Comparison of ENCODE assay signal across 8 mouse cellular contexts in the genomic region with DNA sequence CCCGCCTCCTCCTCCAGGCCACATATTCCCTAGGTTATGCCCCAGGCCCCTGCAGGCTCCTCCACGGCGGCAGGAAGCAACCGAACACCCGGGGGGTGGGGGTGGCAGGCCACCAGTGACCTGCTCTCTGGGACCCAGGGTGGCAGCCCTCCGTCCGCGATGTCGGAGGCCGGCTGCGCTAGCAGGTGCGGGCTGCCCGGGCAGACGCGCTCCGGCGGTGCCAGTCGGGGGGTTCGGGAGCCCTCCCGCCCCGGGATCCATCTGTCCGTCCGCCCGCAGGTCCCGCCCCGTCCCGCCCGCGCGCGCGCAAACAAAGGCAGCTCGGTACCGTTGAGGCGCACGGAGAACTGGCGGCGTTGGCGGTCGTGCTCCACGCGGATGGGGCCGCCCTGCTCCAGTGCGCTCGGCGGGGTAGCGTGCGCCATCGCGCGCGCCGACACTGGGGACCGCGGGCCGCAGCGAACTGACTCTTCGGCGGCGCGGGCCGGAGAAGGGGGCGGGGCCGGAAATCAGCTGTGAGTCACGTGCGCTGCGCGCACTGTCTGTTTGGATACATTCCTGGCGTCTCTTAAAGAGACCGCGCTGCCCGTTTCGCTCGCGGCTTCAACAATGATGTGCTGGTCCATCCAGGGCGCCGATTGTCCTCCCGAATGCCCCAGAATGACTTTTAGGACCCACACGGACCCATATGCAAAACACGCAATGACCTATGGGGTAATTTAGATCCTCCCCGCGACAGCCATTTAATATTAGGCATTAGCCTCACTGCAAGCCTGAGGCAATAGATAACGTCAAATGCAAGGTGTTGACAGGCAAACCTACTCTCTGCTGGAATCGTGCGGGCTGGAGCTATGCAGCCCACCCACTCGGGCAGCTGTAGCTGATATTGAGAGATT. TPM values are rescaled to one million over a fixed set of nuclear protein-coding genes. Genes with fewer than 3 reads are reported as not detected.
DNase-seq lines count a peak whose midpoint lies in the region; ATAC-seq and TF ChIP-seq lines count a peak whose summit lies in the region.

No protein-coding gene starts in this region.

- peak overlapping the region; percentile 61 to 73 for H3K4me3 ChIP-seq in MEL (ENCODE audit: control insufficient read depth in 1 of 2, insufficient read depth in 1 of 2, low read depth in 2 of 2, low read length in 2 of 2)
- peak overlapping the region; percentile 93 for H3K4me3 ChIP-seq in forebrain, postnatal 0 days (ENCODE audit: low read depth, low read length)
- peak overlapping the region; percentile 87 for H3K4me3 ChIP-seq in lung, embryonic 14.5 days (ENCODE audit: low read depth, low read length)

- TF ChIP-seq CTCF in MEL (IDR thresholded peaks at IDR 0.05 in 2 of 3, conservative IDR thresholded peaks at IDR 0.05 in 1 of 3; ENCODE audit: control insufficient read depth in 1 of 3, insufficient read depth in 1 of 3, low read depth in 2 of 3, low read length in 3 of 3, poor library complexity in 1 of 3, severe bottlenecking in 1 of 3) = no peak
- TF ChIP-seq CTCF in forebrain, postnatal 0 days (IDR thresholded peaks at IDR 0.05; ENCODE audit: low read depth) = no peak
- no peak for TF ChIP-seq CTCF in lung, embryonic 14.5 days (IDR thresholded peaks at IDR 0.05; ENCODE audit: low read depth)

- no peaks in the 10 kb centered on the region for H3K27me3 ChIP-seq in MEL (ENCODE audit: control insufficient read depth in 1 of 2, insufficient read depth in 2 of 2, low read length in 2 of 2)
- no peaks in the 10 kb centered on the region for H3K27me3 ChIP-seq in forebrain, postnatal 0 days (ENCODE audit: insufficient read depth, low read length)
- H3K27me3 ChIP-seq in lung, embryonic 14.5 days (ENCODE audit: insufficient read depth, low read length) = no peaks in the 10 kb centered on the region

- WGBS in forebrain, postnatal 0 days = 2% methylated on average over 84 of the region's 86 CpGs
- WGBS in lung, embryonic 14.5 days = under 1% methylated on average over 86 of the region's 86 CpGs

- H3K9me3 ChIP-seq in MEL (replicated peaks; ENCODE audit: insufficient read depth, low read length) = no peaks in the 10 kb centered on the region
- H3K9me3 ChIP-seq in forebrain, postnatal 0 days (ENCODE audit: low read length) = no peaks in the 10 kb centered on the region
- H3K9me3 ChIP-seq in lung, embryonic 14.5 days (ENCODE audit: low read depth, low read length) = no peaks in the 10 kb centered on the region

- peaks cover 7 to 21% of the 10 kb centered on the region in 2 experiments for H3K4me1 ChIP-seq in MEL (ENCODE audit: control insufficient read depth in 1 of 2, insufficient read depth in 2 of 2, low read length in 2 of 2)
- H3K4me1 ChIP-seq in forebrain, postnatal 0 days (ENCODE audit: insufficient read depth) = peaks cover 12% of the 10 kb centered on the region
- peaks cover 11% of the 10 kb centered on the region for H3K4me1 ChIP-seq in lung, embryonic 14.5 days (ENCODE audit: insufficient read depth)

- ATAC-seq in forebrain, postnatal 0 days = peak; percentile 96
- peak; percentile 90 for ATAC-seq in lung, embryonic 14.5 days (ENCODE audit: insufficient read depth)
- peak; percentile 86 for ATAC-seq in neutrophil, adult 5-6 weeks (ENCODE audit: extremely low read depth, insufficient number of reproducible peaks, low FRiP score, poor library complexity, severe bottlenecking)

- H3K79me2 ChIP-seq in MEL (ENCODE audit: control insufficient read depth, insufficient read depth, low read length, poor library complexity) = peaks cover 5% of the 10 kb centered on the region; the same call in 1 of the 2 replicates

- TF ChIP-seq POLR2A in MEL (IDR thresholded peaks at IDR 0.05; ENCODE audit: control insufficient read depth in 1 of 2, insufficient read depth in 1 of 2, low read depth in 1 of 2, low read length in 2 of 2, poor library complexity in 1 of 2) = peak; percentile 65 to 80; a peak in 3 of 4 replicates

- DNase-seq in MEL (ENCODE audit: low read depth, low spot score) = peak; percentile 94
- peak; percentile 91 to 95 for DNase-seq in cerebellum, adult 18-20 months
- peak; percentile 94 for DNase-seq in forebrain, postnatal 0 days
- DNase-seq in heart, postnatal 4 days = peak; percentile 94
- DNase-seq in layer of hippocampus, adult 8-10 months (ENCODE audit: low spot score in 2 of 2) = peak; percentile 85 to 89
- DNase-seq in lung, embryonic 14.5 days = peak; percentile 97
- peak; percentile 89 for DNase-seq in testis, postnatal 14 days (ENCODE audit: low spot score)

- TF ChIP-seq RAD21 in MEL (IDR thresholded peaks at IDR 0.05; ENCODE audit: low read depth, low read length) = no peak

- H3K9ac ChIP-seq in MEL (ENCODE audit: control insufficient read depth, low read depth, low read length, poor library complexity, severe bottlenecking) = peak overlapping the region; percentile 80
- peak overlapping the region; percentile 84 for H3K9ac ChIP-seq in forebrain, postnatal 0 days
- peak overlapping the region; percentile 79 for H3K9ac ChIP-seq in lung, embryonic 14.5 days

- H3K4me2 ChIP-seq in forebrain, postnatal 0 days (ENCODE audit: low read depth) = peak overlapping the region; percentile 78
- H3K4me2 ChIP-seq in lung, embryonic 14.5 days = peak overlapping the region; percentile 91

- peaks cover 0 to 13% of the 10 kb centered on the region in 2 experiments; a peak in 2 of 4 replicates for H3K36me3 ChIP-seq in MEL (ENCODE audit: control insufficient read depth in 1 of 2, insufficient read depth in 2 of 2, low read length in 2 of 2)
- no peaks in the 10 kb centered on the region for H3K36me3 ChIP-seq in forebrain, postnatal 0 days (ENCODE audit: insufficient read depth)
- no peaks in the 10 kb centered on the region for H3K36me3 ChIP-seq in lung, embryonic 14.5 days (ENCODE audit: insufficient read depth)

- peak in 1 of 2 experiments; percentile 42; a peak in 1 of 4 replicates for TF ChIP-seq EP300 in MEL (IDR thresholded peaks at IDR 0.05; ENCODE audit: low read depth in 1 of 2, low read length in 2 of 2)

- peak overlapping the region; percentile 52 for H3K27ac ChIP-seq in MEL (ENCODE audit: control insufficient read depth, low read depth, low read length)
- peak overlapping the region; percentile 90 for H3K27ac ChIP-seq in forebrain, postnatal 0 days (ENCODE audit: low read depth, low read length)
- H3K27ac ChIP-seq in lung, embryonic 14.5 days (ENCODE audit: low read depth) = peak overlapping the region; percentile 52

TF ChIP-seq in MEL, 35 proteins besides CTCF, POLR2A, EP300 and RAD21 (continues in another document):
- peak; percentile 94 for TF ChIP-seq BHLHE40 (IDR thresholded peaks at IDR 0.05; ENCODE audit: borderline replicate concordance, low read depth, low read length)
- peak; percentile 96 for TF ChIP-seq MAX (IDR thresholded peaks at IDR 0.05; ENCODE audit: low read length)
- no peak for TF ChIP-seq POLR2AphosphoS2 (IDR thresholded peaks at IDR 0.05; ENCODE audit: low read length)
- peak; percentile 68 for TF ChIP-seq NELFE (IDR thresholded peaks at IDR 0.05; ENCODE audit: low read depth, low read length)
- TF ChIP-seq MEF2A (IDR thresholded peaks at IDR 0.05; ENCODE audit: extremely low read depth, insufficient replicate concordance, low read depth, low read length, poor library complexity, severe bottlenecking) = no peak
- TF ChIP-seq UBTF (IDR thresholded peaks at IDR 0.05; ENCODE audit: borderline replicate concordance, insufficient read depth, low read depth, low read length) = 0 out of 2 replicates have a peak, but pooled peaks have one; percentile 54
- no peak for TF ChIP-seq MAFK (IDR thresholded peaks at IDR 0.05; ENCODE audit: borderline replicate concordance, low read depth, low read length)
- peak; percentile 84 to 94 for TF ChIP-seq USF2 (IDR thresholded peaks at IDR 0.05; ENCODE audit: borderline replicate concordance in 1 of 2, insufficient read depth in 1 of 2, low read depth in 1 of 2, low read length in 2 of 2)
- TF ChIP-seq ZNF384 (IDR thresholded peaks at IDR 0.05; ENCODE audit: low read depth, low read length) = no peak
- TF ChIP-seq TCF12 (IDR thresholded peaks at IDR 0.05; ENCODE audit: low read depth, low read length) = peak; percentile 9; the same call in 1 of the 2 replicates
- TF ChIP-seq TAL1 (IDR thresholded peaks at IDR 0.05; ENCODE audit: low read length) = peak; percentile 86
- no peak for TF ChIP-seq JUND (IDR thresholded peaks at IDR 0.05; ENCODE audit: low read depth, low read length)

RNA-seq across cellular contexts. Expression of a gene that starts 1.0 kb away (rescaled TPM):
- 3.0 and 3.9 TPM in 2 replicates for total RNA-seq in MEL (2012; rRNA removed)
- 10 to 100 TPM in 1 of 2 experiments, not detected in 1; 10.9 TPM for polyA plus RNA-seq in MEL (2012; ENCODE audit: insufficient read depth in 1 of 2, insufficient read length in 2 of 2, low read depth in 1 of 2, low replicate concordance in 2 of 2, missing spikeins in 1 of 2)
- 19.2 and 29.7 TPM in 2 replicates for total RNA-seq in forebrain, postnatal 0 days (2014; rRNA removed)
- polyA plus RNA-seq in forebrain, postnatal 0 days (2015; fragmentation: Nextera tagmentation; extraction: Ambion mirVana) = 17.2 and 18.1 TPM in 2 replicates
- 10 to 100 TPM; 24.4 to 27.6 TPM for total RNA-seq in heart, postnatal 4 days (2021)
- 10 to 100 TPM in 3 of 4 experiments, 1 to 10 TPM in 1; 9.4 to 16.6 (median 13.1) TPM for total RNA-seq in layer of hippocampus, adult 8-10 months (2022)
- polyA plus RNA-seq in lung, embryonic 14.5 days (2014; fragmentation: Nextera tagmentation; extraction: Ambion mirVana) = 19.1 and 24.5 TPM in 2 replicates
- total RNA-seq in neutrophil, adult 5-6 weeks (2017) = 6.4 and 6.5 TPM in 2 replicates

RNA-seq across cellular contexts. Expression of a gene that starts 18.3 kb away (rescaled TPM):
- total RNA-seq in MEL (2012; rRNA removed) = 69.2 and 73.2 TPM in 2 replicates
- polyA plus RNA-seq in MEL (2012; ENCODE audit: insufficient read depth in 1 of 2, insufficient read length in 2 of 2, low read depth in 1 of 2, low replicate concordance in 2 of 2, missing spikeins in 1 of 2) = 100 to 1,000 TPM; 111 to 132 TPM
- 10.6 and 14.8 TPM in 2 replicates for total RNA-seq in forebrain, postnatal 0 days (2014; rRNA removed)
- 17.6 and 20.5 TPM in 2 replicates for polyA plus RNA-seq in forebrain, postnatal 0 days (2015; fragmentation: Nextera tagmentation; extraction: Ambion mirVana)
- 10 to 100 TPM; 38.8 to 42.3 TPM for total RNA-seq in heart, postnatal 4 days (2021)
- 10 to 100 TPM; 12.8 to 19.8 (median 16.8) TPM for total RNA-seq in layer of hippocampus, adult 8-10 months (2022)
- 100.0 and 102 TPM in 2 replicates for polyA plus RNA-seq in lung, embryonic 14.5 days (2014; fragmentation: Nextera tagmentation; extraction: Ambion mirVana)
- total RNA-seq in neutrophil, adult 5-6 weeks (2017) = 44.1 and 49.0 TPM in 2 replicates

RNA-seq across cellular contexts. Expression of a gene that starts 34.5 kb away (rescaled TPM):
- 90.7 and 125 TPM in 2 replicates for total RNA-seq in MEL (2012; rRNA removed)
- 100 to 1,000 TPM in 1 of 2 experiments, not detected in 1; 117 TPM for polyA plus RNA-seq in MEL (2012; ENCODE audit: insufficient read depth in 1 of 2, insufficient read length in 2 of 2, low read depth in 1 of 2, low replicate concordance in 2 of 2, missing spikeins in 1 of 2)
- total RNA-seq in forebrain, postnatal 0 days (2014; rRNA removed) = 45.1 and 48.7 TPM in 2 replicates
- 57.2 and 58.5 TPM in 2 replicates for polyA plus RNA-seq in forebrain, postnatal 0 days (2015; fragmentation: Nextera tagmentation; extraction: Ambion mirVana)
- 10 to 100 TPM; 37.5 to 43.4 TPM for total RNA-seq in heart, postnatal 4 days (2021)
- 10 to 100 TPM; 25.3 to 27.8 (median 27.1) TPM for total RNA-seq in layer of hippocampus, adult 8-10 months (2022)
- 66.4 and 73.4 TPM in 2 replicates for polyA plus RNA-seq in lung, embryonic 14.5 days (2014; fragmentation: Nextera tagmentation; extraction: Ambion mirVana)
- total RNA-seq in neutrophil, adult 5-6 weeks (2017) = 26.0 and 27.6 TPM in 2 replicates

Comparison
In these comparisons a context has a peak if more than half of its experiments do, and no peak if none do; other contexts are left out.
1. Peak in every context shown above with its lines: DNase-seq, ATAC-seq, H3K4me3 ChIP-seq and H3K27ac ChIP-seq.